Mouse (Mus musculus) T-helper 2 cell (primary cell): ENCODE measurements around the gene Depp1.
"Not testable (repeated sequence)": the region's sequence is repeated elsewhere in the genome, so short reads cannot be mapped to it uniquely, and the experiment has no call there.

ENCODE experiments used
- in situ Hi-C: fragments of 300-600 bp; cut with MboI, MseI; formaldehyde crosslinking; loops from one replicate; pipeline ENCODE4 v1.15.1; 2025; ENCODE audit warnings: high pct_unique_total_duplicates

The Depp1 gene

GRCm38 (mm10) chr6:116650406-116650805, at the start of gene Depp1:
Gene Depp1, plus strand, starts transcription at chr6:116650609.
- in situ Hi-C loops: no loop called here

DNA sequence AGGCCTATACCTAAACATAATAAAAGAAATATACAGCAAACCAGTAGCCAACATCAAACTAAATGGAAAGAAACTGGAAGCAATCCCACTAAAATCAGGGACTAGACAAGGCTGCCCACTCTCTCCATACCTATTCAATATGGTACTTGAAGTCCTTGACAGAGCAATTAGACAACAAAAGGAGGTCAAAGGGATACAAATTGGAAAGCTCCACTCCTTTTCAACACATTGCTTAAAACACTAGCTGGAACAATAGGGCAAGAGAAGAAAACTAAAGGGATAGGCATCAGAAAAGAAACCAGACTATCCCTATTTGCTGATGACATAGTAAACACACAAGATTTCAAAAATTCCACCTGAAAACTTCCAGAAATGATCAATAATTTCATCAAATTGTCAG, 49.4 kb upstream of the Depp1 start:
- in situ Hi-C loops: not testable (repeated sequence)

DNA sequence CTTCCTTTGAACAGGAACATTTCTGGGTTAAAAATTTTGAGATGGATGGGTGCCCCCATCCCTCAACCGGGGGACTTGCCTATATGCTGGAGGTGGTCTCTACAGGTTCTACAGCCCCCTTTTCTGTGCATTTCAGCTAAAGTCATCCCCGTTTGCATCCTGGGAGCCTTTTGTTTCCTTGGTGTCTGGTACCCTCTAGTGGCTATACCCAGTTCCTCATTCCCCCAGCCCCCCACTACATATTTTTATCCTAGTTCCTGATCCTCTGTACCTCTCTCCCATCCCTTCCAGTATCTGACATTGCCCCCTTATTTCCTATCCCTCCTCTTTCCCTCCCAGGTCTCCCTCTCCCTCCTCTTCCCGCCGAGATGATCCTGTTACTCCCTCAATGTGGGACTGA, 43.2 kb upstream of the Depp1 start:
- in situ Hi-C loops: no loop called here

- in situ Hi-C loops: no loop called here
Measured at GRCm38 (mm10) chr6:116615719-116616118, 34.7 kb upstream of the Depp1 start.

DNA sequence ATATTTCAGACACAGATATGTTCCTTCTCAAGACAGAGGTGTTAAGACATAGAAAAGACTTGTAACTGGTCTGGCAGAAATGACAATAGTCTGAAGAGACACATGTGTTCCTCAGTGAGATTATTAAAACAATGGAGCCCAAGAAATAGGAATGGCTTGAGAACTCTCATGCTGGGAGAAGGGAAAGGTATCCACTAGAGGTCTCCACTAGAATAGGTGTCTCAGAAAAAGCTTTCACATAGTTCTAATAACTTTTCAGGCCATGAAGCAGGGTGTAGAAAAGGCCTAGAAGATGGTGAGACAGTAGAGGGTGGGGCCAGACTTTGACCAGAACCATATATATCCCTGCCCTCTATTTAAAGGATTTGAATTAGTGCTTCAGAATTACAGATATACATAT, 32.3 kb upstream of the Depp1 start:
- in situ Hi-C loops: no loop called here

DNA sequence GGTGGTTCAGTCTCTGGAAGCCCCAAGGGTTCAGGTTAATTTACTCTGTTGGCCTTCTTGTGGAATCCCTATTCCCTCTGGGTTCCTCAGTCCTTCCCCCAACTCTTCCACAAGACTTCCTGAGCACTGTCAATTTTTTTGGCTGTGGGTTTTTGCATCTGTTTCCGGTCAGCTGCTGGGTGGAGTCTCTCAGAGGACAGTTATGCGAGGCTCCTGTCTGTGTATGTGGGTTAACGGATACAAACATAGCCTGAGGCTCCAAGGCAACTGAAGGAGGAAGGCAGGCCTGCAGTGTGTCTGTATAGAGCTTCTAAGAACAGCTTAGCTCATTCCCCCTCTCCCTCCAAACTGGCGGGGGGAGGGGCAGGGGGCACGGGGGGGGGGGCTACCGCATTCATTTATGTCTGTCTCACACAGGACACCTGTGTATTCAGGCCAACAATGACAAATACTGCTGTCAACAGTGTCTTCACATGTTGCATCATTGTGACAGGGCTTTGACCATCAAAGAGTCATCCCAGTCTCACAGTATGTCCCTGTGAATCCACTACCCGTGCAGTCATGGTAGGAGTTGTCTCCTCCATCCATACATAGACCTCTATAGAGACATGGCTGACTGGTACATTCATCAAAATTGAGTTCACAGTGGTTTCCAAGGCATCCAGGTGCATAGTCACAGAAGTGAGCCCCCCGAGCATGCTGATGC, 28.9 kb upstream of the Depp1 start:
- in situ Hi-C loops: no loop called here

DNA sequence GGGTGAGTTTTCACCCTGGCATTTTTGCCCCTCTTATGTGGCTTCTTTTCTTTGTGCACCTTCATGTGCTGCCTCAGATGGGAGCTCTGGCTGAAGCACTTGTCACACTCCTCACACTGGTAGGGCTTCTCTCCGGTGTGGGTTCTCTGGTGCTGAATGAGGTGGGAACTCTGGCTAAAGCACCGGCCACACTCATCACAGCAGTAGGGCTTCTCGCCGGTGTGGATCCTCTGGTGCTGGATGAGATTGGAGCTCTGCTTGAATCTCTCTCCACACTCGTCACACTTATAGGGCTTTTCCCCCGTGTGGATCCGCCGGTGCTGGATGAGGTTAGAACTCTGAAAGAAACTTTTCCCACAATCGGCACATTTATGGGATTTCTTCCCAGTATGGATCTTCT, 24.0 kb upstream of the Depp1 start:
- in situ Hi-C loops: not testable (repeated sequence)

- in situ Hi-C loops: no loop called here
Measured at GRCm38 (mm10) chr6:116628095-116628494, 22.3 kb upstream of the Depp1 start.

DNA sequence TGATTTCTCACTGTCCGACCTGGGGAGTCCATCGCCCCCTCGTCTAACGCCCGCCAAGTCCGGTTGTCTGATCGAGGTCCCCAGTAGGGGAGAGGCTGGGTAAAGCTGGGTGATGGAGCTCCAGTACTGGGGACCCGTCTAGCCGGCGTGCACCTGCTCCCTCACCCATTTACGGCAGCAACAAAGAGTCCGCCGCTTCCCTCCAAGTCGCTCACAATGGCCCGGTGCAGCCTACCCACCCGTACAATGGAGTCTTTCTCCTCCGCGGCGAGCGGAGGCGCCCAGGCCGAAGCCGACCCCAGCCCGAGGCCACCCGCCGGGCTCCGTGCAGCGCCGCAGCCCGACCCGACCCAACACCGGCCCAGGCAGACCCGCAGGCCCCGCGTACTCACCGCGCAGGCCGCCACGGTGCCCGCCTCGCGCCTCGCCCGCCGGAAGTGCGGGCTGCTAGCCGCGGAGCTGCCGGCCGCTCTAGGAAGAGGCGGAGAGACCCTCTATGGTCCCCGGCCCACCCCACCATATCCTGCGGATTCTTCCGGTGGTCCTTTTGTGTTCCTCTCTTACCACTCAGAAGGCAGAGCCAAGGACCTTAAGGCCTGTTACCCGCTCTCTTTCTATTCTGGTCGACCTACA, 21.8 kb upstream of the Depp1 start, which contains the start of gene Zfp422:
Zfp422 (minus strand) TSS at position 461 of the 633 bp plus-strand sequence.
- in situ Hi-C loops: no loop called here

- in situ Hi-C loops: no loop called here
Measured at GRCm38 (mm10) chr6:116629766-116630165, 20.6 kb upstream of the Depp1 start.

- in situ Hi-C loops: no loop called here
Measured at GRCm38 (mm10) chr6:116632129-116632528, 18.3 kb upstream of the Depp1 start.

DNA sequence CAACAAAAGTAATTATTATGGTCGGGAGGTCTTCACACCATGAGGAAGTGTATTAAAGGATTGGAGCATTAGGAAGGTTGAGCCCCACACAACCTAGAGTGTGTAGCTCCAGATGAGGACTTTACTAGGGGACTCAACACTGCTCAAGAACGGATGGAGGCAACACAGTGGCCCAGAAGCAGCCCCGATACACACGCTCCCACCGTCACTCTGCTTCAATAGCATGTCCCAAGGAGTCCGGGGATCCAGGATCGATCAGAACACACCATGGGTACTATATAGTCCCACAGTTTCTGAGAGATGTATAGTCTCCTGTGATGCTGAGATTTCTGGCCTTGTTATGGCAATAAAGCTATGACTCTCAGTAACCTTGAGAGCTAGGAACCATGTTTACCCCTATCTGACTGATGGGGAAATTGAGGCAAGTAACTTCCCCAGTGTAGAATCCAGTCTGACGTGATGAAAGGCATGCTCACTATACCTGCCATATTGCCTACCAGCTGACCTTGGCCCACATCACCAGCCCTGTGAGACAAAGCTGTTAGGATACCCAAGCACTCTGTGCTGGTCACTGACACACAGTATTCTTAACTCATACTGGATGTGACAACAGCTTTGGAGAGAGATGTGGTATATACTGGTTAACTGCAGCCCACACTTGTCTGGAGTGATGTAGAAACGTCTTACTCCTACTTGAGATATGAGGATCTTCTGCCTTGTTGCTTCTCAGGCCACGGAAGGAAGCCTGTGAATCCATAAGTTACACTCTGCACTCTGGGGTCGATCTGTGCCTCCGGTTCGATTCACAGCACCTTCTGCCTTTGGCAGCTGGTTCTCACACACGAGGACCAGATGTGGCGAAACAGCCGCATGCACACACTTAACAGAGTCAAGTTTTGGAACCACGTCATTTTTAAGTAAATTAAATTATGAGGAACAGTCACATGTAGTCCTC, 16.4 kb upstream of the Depp1 start:
- in situ Hi-C loops: no loop called here

DNA sequence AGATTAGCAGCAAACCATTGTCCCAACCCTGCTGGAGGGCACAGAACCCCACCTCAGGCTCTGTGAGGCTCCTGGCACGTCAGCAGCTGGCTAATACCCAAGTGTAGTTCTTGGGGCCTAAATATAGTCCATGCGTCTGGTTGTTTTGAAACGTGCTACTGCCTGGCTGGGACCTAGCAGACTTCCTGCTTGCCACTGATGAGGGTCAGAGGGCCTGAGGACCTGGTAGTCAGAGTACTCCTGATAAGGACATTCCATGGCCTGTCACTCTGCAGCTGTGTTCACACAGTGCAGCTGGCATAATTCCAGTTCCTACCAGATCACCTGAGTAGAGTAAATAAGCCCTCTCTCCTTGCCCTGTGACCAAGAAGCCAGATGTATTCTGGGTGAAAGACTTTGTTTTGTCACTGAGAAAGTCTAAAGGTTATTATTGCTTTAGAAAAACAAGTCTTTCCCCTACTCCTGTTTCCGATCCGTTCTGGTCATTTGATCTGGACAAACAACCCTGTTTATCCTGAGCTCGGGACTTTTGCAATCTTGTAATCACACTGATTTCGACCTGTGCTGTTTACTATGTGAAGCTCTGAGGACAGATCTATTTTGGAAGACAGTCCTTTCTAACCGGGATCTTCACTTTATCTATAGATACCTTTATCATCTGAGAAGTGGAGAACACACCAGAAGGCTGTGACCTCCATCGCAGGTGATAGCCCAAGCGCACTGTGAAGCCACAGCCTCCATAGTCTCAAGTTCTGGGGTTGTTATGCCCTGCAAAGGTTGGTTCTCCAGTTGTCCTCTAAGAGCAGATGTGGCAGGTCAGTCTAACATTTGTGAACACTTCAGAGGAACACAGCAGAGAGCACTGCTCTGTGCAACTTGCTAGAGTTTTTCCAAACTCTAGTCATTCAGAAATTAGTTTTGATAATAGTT, 14.9 kb upstream of the Depp1 start:
- in situ Hi-C loops: no loop called here

GRCm38 (mm10) chr6:116636581-116637235, 13.7 kb upstream of the Depp1 start:
- in situ Hi-C loops: no loop called here

GRCm38 (mm10) chr6:116637496-116637895, 12.9 kb upstream of the Depp1 start:
- in situ Hi-C loops: no loop called here

- in situ Hi-C loops: no loop called here
Measured at GRCm38 (mm10) chr6:116638871-116639270, 11.5 kb upstream of the Depp1 start.

- in situ Hi-C loops: no loop called here
Measured at GRCm38 (mm10) chr6:116639663-116640062, 10.7 kb upstream of the Depp1 start.

DNA sequence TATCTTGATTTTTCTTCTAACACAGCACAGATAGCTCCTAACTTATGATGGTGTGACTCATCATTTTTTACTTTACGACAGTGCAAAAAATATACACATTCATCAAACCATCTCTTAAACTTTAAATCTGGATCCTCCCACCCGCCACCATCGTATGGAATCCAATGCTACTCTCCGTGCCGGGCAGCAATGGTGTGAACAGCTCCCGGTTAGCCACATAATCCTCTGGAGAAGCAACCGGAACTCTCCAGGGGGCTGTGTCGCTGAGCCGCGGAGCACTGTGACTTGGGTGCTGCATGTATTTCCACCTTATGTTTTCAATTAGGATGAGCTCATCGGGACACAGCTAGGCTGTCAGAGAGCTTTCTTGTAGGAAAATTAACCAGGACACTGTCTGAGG, 7.5 kb upstream of the Depp1 start:
- in situ Hi-C loops: no loop called here

DNA sequence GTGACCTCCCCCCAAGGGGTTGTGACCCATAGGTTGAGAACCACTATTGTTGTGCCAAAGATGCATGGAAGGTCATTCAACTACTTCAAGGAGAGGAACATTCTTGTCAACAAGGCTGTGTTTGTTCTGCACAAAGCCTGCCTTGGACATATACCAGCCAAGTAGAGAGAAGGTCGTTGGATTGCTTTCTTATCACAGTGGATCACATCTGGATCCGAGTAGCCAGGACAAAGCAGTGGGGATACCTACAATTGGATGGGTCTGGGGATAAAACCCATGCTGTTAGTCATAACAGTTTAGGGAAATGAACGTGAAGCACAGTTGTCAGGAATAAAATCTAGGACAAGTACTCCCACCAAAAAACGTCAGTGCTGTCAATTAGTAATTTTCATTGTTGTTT, 6.5 kb upstream of the Depp1 start:
- in situ Hi-C loops: no loop called here

DNA sequence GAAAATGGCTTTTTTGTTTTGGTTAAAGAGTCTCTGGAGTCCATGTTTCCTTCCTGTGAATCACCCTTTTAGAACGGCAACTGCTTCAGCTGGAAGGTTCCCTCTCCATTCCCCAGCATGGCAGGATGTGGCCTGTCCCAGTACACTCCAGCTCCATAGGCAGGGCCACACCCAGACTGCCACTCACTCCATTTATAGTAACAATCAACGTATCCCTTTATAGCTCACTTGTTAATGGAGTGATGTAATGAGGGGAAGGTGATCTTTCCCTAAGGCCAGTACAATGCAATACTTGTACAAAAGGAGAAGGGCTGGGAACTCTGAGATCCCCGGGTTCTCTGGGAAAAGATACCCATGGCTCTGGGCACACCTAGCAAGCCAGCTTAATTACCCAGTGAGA, 6.1 kb upstream of the Depp1 start:
- in situ Hi-C loops: no loop called here

- in situ Hi-C loops: no loop called here
Measured at GRCm38 (mm10) chr6:116647763-116648162, 2.6 kb upstream of the Depp1 start.
